Mouse (Mus musculus): ENCODE results near the gene Csmd2. TPM values are rescaled to one million over a fixed set of nuclear protein-coding genes. Genes with fewer than 3 reads are reported as not detected.
"Not testable (repeated sequence)": the region's sequence is repeated elsewhere in the genome, so short reads cannot be mapped to it uniquely, and the experiment has no call there.

The Csmd2 gene
- polyA plus RNA-seq, 1 experiment from 2014 or later: 0.12 TPM

DNA sequence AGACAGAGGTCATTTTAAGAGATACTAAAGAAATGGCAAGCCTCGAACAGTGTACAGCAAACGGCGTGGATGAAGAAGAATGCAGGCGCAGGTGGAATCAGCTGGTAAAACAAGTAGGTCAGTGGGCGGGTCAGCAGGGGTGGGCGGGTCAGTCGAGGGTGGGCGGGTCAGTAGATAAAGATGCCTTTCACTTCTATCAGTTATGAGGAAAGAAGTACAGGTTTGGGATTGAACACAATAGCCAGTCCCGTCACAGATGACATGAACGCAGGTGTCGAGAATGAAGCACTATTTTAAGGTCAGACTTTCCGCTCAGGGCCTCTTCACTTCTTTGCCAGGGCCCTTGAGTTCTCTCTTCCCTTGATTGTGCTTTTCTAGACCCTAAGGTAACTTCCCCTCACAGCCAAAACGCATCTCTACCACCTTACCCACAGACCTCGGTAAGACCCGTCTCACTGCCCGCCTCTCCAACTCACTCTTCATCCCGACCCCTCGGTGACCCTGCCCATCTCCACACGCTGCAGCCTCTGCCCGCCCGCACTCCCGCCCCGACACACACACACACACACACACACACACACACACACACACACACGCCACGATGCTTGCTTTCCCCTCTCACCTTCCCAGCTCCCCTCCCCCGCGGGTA lies 621.7 kb downstream of the Csmd2 start:
- Histone ChIP-seq H3K4me2 (peak overlapping the region; percentile 72), H3K9me3 (ENCODE audit: low read depth, low read length) (no peaks in the 10 kb centered on the region), H3K9ac (peak overlapping the region; percentile 56), H3K4me3 (ENCODE audit: low read depth, low read length) (peak overlapping the region; percentile 54), H3K4me1 (ENCODE audit: insufficient read depth) (peaks cover 4% of the 10 kb centered on the region; the same call in 1 of the 2 replicates), H3K36me3 (ENCODE audit: insufficient read depth) (peaks cover 2% of the 10 kb centered on the region), H3K27me3 (ENCODE audit: insufficient read depth, low read length) (no peaks in the 10 kb centered on the region), H3K27ac (ENCODE audit: low read depth) (no peak overlapping the region)
- TF ChIP-seq CTCF (IDR thresholded peaks at IDR 0.05; ENCODE audit: low read depth): no peak
- peak; percentile 50 for ATAC-seq (ENCODE audit: insufficient read depth)
- WGBS: 5% methylated on average over 27 of the region's 27 CpGs
- DNase-seq: no peak

DNA sequence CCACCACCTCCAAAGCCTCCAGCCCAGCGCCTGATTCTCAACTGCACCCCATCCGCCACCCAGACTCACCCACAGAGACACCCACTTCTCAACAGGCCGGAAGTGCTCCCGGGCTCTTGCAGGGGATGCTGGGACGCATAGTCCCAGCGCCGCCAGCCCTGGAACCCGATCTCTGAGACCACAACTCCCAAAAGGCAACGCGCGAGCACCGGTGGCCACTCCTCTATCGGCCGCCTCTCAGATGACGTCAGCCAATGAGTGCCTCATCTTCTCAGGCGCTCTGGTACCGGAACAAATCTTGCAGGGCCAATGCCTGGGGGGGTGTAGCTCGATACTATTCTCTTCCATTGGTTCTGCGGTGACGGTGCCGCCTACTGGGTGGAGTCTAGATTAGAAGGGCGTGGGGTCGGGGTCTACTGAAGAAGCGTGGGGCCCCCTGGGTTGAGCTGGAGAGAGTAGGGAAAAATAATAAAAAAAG lies 622.3 kb downstream of the Csmd2 start, which contains the start of gene Zscan20:
Gene Zscan20 (minus strand): TSS at position 174 of the 478 bp plus-strand sequence.
- Histone ChIP-seq H3K9me3 (ENCODE audit: low read depth, low read length) (no peaks in the 10 kb centered on the region), H3K36me3 (ENCODE audit: insufficient read depth) (no peaks in the 10 kb centered on the region), H3K4me2 (peak within 1 kb of the TSS; percentile 72), H3K4me3 (ENCODE audit: low read depth, low read length) (peak within 1 kb of the TSS; percentile 54), H3K27me3 (ENCODE audit: insufficient read depth, low read length) (no peaks in the 10 kb centered on the region), H3K4me1 (ENCODE audit: insufficient read depth) (peaks cover 4% of the 10 kb centered on the region; the same call in 1 of the 2 replicates), H3K27ac (ENCODE audit: low read depth) (no peak within 1 kb of the TSS), H3K9ac (peak within 1 kb of the TSS; percentile 56)
- peak; percentile 47 for TF ChIP-seq CTCF (IDR thresholded peaks at IDR 0.05; ENCODE audit: low read depth)
- DNase-seq: peak; percentile 99
- WGBS: under 1% methylated on average over 24 of the region's 24 CpGs
- ATAC-seq (ENCODE audit: insufficient read depth): peak; percentile 97

DNA sequence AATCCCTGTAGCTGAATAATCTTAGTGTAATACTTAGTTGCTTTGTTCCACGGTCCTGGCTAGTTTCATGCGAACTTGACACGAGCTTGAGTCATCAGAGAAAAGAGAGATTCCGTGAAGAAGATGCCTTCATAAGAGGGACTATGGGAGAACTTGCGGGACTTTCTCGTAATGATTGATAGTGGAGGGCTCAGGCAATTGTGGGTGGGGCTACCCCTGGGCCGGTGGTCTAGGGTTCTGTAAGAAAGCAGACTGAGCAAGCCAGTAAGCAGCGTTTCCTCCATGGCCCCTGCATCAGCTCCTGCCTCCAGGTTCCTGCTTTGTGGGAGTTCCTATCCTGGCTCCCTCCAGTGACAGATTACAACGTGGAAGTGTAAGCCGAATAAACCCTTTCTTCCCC lies 623.0 kb downstream of the Csmd2 start:
- WGBS: 16% methylated on average over 10 of the region's 10 CpGs
- H3K9me3 ChIP-seq (ENCODE audit: low read depth, low read length): no peaks in the 10 kb centered on the region
- H3K4me1 ChIP-seq (ENCODE audit: insufficient read depth): peaks cover 4% of the 10 kb centered on the region; the same call in 1 of the 2 replicates
- no peak overlapping the region for H3K9ac ChIP-seq
- ATAC-seq (ENCODE audit: insufficient read depth) (no peak), DNase-seq (no peak)
- H3K27me3 ChIP-seq (ENCODE audit: insufficient read depth, low read length): no peaks in the 10 kb centered on the region
- no peak overlapping the region for H3K4me3 ChIP-seq (ENCODE audit: low read depth, low read length)
- H3K4me2 ChIP-seq: peak overlapping the region; percentile 72
- no peak overlapping the region for H3K27ac ChIP-seq (ENCODE audit: low read depth)
- no peaks in the 10 kb centered on the region for H3K36me3 ChIP-seq (ENCODE audit: insufficient read depth)
- TF ChIP-seq CTCF (IDR thresholded peaks at IDR 0.05; ENCODE audit: low read depth): no peak

DNA sequence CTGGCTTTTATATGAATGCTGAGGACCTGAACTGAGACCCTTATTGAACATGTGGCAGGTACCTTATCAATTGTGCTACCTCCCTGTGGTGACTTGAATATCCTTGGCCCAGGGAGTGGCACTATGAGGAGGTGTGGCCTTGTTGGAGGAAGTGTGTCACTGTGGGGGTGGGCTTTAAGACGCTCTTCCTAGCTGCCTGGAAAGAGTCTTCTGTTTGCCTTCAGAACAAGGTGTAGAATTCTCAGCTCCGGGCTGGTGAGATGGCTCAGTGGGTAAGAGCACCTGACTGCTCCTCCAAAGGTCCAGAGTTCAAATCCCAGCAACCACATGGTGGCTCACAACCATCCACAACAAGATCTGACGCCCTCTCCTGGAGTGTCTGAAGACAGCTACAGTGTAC lies 624.1 kb downstream of the Csmd2 start:
- H3K36me3 ChIP-seq (ENCODE audit: insufficient read depth); H3K27ac ChIP-seq (ENCODE audit: low read depth); DNase-seq; H3K4me3 ChIP-seq (ENCODE audit: low read depth, low read length); ATAC-seq (ENCODE audit: insufficient read depth); H3K9me3 ChIP-seq (ENCODE audit: low read depth, low read length); H3K4me1 ChIP-seq (ENCODE audit: insufficient read depth); H3K27me3 ChIP-seq (ENCODE audit: insufficient read depth, low read length); H3K4me2 ChIP-seq; H3K9ac ChIP-seq: not testable (repeated sequence)
- WGBS: 77% methylated on average over 3 of the region's 3 CpGs

DNA sequence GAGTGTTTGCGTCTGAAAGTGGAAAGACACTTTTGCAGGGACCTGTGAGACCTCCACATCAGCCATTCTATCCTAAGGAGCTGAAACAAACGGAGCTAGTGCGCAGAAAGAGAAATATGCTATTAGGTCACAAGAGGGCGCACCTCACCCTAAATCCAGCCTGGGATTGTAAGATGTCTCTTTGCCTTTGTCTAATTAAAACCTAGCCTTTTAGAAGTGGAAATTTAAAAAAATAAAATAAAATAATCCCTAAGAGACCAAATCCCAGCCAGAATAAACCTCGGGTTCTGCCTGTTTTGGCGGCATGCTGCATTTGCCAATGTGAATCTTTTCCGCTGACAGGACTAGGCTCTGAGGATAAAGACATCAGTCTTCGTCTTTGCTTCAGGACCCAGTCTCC lies 625.7 kb downstream of the Csmd2 start:
- Histone ChIP-seq H3K27me3 (ENCODE audit: insufficient read depth, low read length) (peaks cover 4% of the 10 kb centered on the region; the same call in 1 of the 2 replicates), H3K9ac (no peak overlapping the region), H3K27ac (ENCODE audit: low read depth) (no peak overlapping the region), H3K4me3 (ENCODE audit: low read depth, low read length) (no peak overlapping the region), H3K36me3 (ENCODE audit: insufficient read depth) (no peaks in the 10 kb centered on the region), H3K4me2 (no peak overlapping the region), H3K4me1 (ENCODE audit: insufficient read depth) (peaks cover 10% of the 10 kb centered on the region), H3K9me3 (ENCODE audit: low read depth, low read length) (no peaks in the 10 kb centered on the region)
- DNase-seq: peak; percentile 94
- peak; percentile 85 for TF ChIP-seq CTCF (IDR thresholded peaks at IDR 0.05; ENCODE audit: low read depth)
- ATAC-seq (ENCODE audit: insufficient read depth): no peak
- 16% methylated on average over 8 of the region's 8 CpGs for WGBS

DNA sequence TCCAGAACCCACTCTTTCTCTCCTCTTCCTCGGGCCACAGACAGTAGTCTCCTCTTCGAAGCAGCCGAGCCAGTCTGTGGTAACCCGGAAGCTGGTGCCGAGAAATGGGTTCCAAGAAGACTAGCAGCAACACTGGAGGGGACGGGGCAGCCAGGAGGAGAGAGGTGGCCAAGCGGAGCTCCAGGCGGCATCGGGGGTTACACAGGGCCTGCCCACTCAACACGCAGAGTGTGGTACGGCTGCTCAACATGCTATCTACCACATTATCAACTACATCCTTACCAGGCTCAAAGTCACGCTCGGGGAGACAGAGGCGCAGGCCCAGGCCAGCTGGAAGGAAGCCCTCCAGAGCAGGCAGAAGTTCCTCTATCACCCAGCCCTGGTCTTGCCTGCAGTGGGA lies 628.1 kb downstream of the Csmd2 start:
- DNase-seq (no peak), ATAC-seq (ENCODE audit: insufficient read depth) (no peak)
- Histone ChIP-seq H3K9ac (no peak overlapping the region), H3K4me3 (ENCODE audit: low read depth, low read length) (no peak overlapping the region), H3K27ac (ENCODE audit: low read depth) (no peak overlapping the region), H3K4me1 (ENCODE audit: insufficient read depth) (peaks cover 8% of the 10 kb centered on the region), H3K4me2 (no peak overlapping the region), H3K27me3 (ENCODE audit: insufficient read depth, low read length) (peaks cover 4% of the 10 kb centered on the region; the same call in 1 of the 2 replicates), H3K36me3 (ENCODE audit: insufficient read depth) (no peaks in the 10 kb centered on the region), H3K9me3 (ENCODE audit: low read depth, low read length) (no peaks in the 10 kb centered on the region)
- 88% methylated on average over 14 of the region's 14 CpGs for WGBS
- no peak for TF ChIP-seq CTCF (IDR thresholded peaks at IDR 0.05; ENCODE audit: low read depth)

Other genes with a start within 250 kb of the Csmd2 start
- gene CK137956, start 16.9 kb upstream of the Csmd2 start, polyA plus RNA-seq (2014; fragmentation: Nextera tagmentation; extraction: Ambion mirVana): not detected in 2 replicates

Measured in lung, embryonic 14.5 days (tissue).